Mouse (Mus musculus): ENCODE measurements around the gene Ankfn1.

DNA sequence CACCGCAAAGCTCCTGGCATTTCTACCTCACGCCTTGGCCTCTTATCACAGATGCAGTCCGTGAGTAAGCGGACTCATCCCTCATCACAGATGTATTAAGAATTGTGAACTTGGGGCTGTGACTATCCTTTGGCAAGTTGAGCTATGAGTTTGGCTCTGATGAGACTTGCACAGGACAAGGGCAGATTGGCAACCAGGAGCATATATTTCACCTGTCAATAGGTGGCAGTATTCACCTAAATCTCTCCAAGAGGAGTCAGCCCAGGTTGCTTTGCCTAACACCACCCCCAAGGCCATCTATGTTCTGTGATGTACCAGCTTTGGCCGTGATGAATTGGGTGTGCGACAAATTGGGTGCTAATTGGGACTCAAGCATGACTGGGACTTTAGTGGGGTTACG, 231.3 kb downstream of the Ankfn1 start:
- TF ChIP-seq POLR2A (IDR thresholded peaks at IDR 0.05; ENCODE audit: insufficient read length, low read depth), result no peak
- TF ChIP-seq CEBPB (IDR thresholded peaks at IDR 0.05; ENCODE audit: insufficient read depth, poor library complexity, severe bottlenecking), result no peak
- TF ChIP-seq MYOD1 (IDR thresholded peaks at IDR 0.05; ENCODE audit: control insufficient read depth in 1 of 3, insufficient read length in 2 of 3, low read depth in 2 of 3), result no peak
- no peak for TF ChIP-seq MYOG (IDR thresholded peaks at IDR 0.05; ENCODE audit: control insufficient read depth in 1 of 3, insufficient read depth in 1 of 3, insufficient read length in 2 of 3, low read depth in 2 of 3)
